Mouse (Mus musculus) midbrain, embryonic 15.5 days (tissue): Measurements from ENCODE around the gene Etl4. TPM values are rescaled to one million over a fixed set of nuclear protein-coding genes. Genes with fewer than 3 reads are reported as not detected.
"Not testable (repeated sequence)": the region's sequence is repeated elsewhere in the genome, so short reads cannot be mapped to it uniquely, and the experiment has no call there.

Source experiments
- ATAC-seq: fragments of 200-750 bp; cut with Nextera tagmentation; replicated peaks from 2 replicates; pipeline ENCODE4 v1.8.0; 2017; ENCODE audit warnings: moderate TSS enrichment
- H3K27ac ChIP-seq: fragments of 300-500 bp; sonication (generic); 2 replicates; pipeline ENCODE4 v1.5.1; 2015; ENCODE audit warnings: mild to moderate bottlenecking, inconsistent platforms
- H3K27me3 ChIP-seq: fragments of 300-500 bp; sonication (generic); replicated peaks from 2 replicates; pipeline ENCODE4 v1.6.1; 2015; ENCODE audit warnings: inconsistent platforms
- H3K36me3 ChIP-seq: fragments of 300-500 bp; sonication (generic); replicated peaks from 2 replicates; pipeline ENCODE4 v1.6.1; 2015; ENCODE audit warnings: inconsistent platforms
- H3K4me1 ChIP-seq: fragments of 300-500 bp; sonication (generic); 2 replicates; pipeline ENCODE4 v1.6.1; 2015; ENCODE audit warnings: inconsistent platforms
- H3K4me2 ChIP-seq: fragments of 300-500 bp; sonication (generic); 2 replicates; pipeline ENCODE4 v1.6.1; 2015; ENCODE audit warnings: inconsistent platforms, mild to moderate bottlenecking, moderate library complexity
- H3K4me3 ChIP-seq: fragments of 300-500 bp; sonication (generic); 2 replicates; pipeline ENCODE4 v1.5.1; 2015; ENCODE audit warnings: mild to moderate bottlenecking, inconsistent platforms
- H3K9ac ChIP-seq: fragments of 300-500 bp; sonication (generic); 2 replicates; pipeline ENCODE4 v1.6.1; 2015; ENCODE audit warnings: mild to moderate bottlenecking, inconsistent platforms
- H3K9me3 ChIP-seq: fragments of 300-500 bp; sonication (generic); 2 replicates; pipeline ENCODE4 v1.6.1; 2016; ENCODE audit warnings: inconsistent platforms
- WGBS: fragments of 180-500 bp; shearing (Covaris S2); methylation state at CpG from one replicate; pipeline ENCODE4 v1.1.7; 2015; ENCODE audit warnings: mixed read lengths; 5-methylcytosine and 5-hydroxymethylcytosine counted together
- polyA plus RNA-seq: library from polyadenylated mRNA; unstranded; fragments of >200 nt; fragmentation: Nextera tagmentation; extraction: Ambion mirVana; gene quantifications from 2 replicates; pipeline ENCODE4 v1.2.1, GENCODE M21; 2015

Etl4 gene
- polyA plus RNA-seq, 1 experiment from 2014 or later = 3.1 TPM

DNA sequence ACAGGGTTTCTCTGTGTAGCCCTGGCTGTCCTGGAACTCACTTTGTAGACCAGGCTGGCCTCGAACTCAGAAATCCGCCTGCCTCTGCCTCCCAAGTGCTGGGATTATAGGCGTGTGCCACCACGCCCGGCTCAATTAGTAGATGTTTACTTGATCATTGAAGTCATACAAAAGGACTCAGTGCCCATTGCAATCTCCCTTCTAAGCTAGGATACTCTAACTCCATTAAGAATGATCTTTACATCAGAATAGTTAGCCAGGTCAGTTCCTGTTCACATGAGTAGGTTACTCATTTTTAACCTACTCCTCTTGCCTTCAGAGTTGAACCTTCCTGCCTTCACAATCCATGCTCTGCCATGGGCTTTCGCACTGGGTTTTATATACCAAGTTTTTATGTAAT, 772.6 kb downstream of the Etl4 start:
- H3K27me3 ChIP-seq, H3K9ac ChIP-seq, H3K4me1 ChIP-seq, ATAC-seq, H3K27ac ChIP-seq, H3K4me2 ChIP-seq, H3K4me3 ChIP-seq, H3K36me3 ChIP-seq, H3K9me3 ChIP-seq: not testable (repeated sequence)
- WGBS = 97% methylated on average over 6 of the region's 6 CpGs

DNA sequence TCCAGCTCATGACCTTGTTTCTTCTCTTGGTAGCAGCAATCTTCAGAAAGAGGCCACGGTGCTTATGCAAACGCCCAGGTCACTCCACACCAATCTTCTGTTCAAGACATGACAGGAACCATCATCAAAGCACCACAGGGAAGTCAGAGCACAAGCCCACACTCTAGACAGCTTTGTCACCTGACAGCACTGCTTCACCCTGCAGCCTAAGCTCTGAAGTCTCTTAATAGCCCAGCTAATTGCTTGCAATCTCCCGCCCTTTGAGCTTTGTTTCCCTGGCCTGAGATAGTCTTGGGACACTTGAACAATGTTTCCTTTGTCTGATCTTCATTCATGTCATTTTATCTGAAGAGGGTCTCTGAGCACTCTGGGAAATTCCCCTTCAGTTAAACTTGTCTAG, 779.8 kb downstream of the Etl4 start:
- Histone ChIP-seq H3K4me1 (no peaks in the 10 kb centered on the region), H3K27ac (no peak overlapping the region), H3K4me2 (no peak overlapping the region), H3K4me3 (no peak overlapping the region), H3K36me3 (no peaks in the 10 kb centered on the region), H3K27me3 (no peaks in the 10 kb centered on the region), H3K9me3 (no peaks in the 10 kb centered on the region), H3K9ac (no peak overlapping the region)
- ATAC-seq = no peak
- WGBS = 47% methylated on average over 3 of the region's 3 CpGs

DNA sequence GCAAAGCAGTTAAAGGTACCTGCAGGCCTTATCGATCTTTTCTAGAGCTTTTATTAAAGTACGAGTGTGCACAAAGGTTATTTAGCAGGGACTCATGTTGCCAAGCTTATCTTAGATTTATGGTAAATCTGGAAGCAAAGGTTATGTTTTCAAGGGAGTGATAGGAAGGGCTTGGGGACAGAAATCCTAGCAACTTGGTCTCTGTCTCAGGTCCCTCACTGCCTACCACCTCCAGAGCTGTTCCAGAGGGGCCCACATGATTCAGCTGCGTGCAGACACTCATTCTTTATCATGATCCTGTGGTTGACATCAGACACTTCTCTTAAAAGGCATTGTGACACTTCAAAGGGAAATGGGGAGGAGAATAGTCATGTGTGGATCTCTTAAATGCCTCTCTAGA, 783.3 kb downstream of the Etl4 start:
- Histone ChIP-seq H3K27me3 (no peaks in the 10 kb centered on the region), H3K36me3 (no peaks in the 10 kb centered on the region), H3K4me1 (no peaks in the 10 kb centered on the region), H3K9ac (no peak overlapping the region), H3K4me3 (no peak overlapping the region), H3K4me2 (no peak overlapping the region), H3K27ac (no peak overlapping the region), H3K9me3 (no peaks in the 10 kb centered on the region)
- no peak for ATAC-seq
- 83% methylated on average over 3 of the region's 3 CpGs for WGBS

DNA sequence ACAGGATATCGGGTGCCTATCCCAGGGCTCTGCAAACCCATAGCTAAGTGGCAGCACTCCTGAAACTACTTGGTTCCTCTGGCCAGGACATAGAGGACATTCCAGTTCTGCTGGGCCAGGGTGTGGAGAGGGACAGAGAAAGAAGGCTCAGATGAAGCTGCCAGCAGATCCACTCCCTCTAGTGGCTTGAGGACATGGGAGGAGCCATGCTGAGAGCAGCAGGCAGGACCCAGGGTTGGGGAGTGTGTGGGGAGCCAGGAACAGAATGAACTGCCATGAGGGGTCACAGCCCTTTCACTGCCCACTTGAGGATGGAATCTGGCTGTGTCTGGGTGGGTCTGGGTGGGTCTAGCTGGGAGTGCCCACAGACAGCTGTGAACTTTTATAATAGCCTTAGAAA, 784.2 kb downstream of the Etl4 start:
- no peaks in the 10 kb centered on the region for H3K36me3 ChIP-seq
- no peaks in the 10 kb centered on the region for H3K27me3 ChIP-seq
- H3K4me2 ChIP-seq = no peak overlapping the region
- no peaks in the 10 kb centered on the region for H3K4me1 ChIP-seq
- no peaks in the 10 kb centered on the region for H3K9me3 ChIP-seq
- H3K9ac ChIP-seq = no peak overlapping the region
- no peak overlapping the region for H3K4me3 ChIP-seq
- no peak overlapping the region for H3K27ac ChIP-seq
- no peak for ATAC-seq
- WGBS = 95% methylated on average over 1 of the region's 1 CpGs

DNA sequence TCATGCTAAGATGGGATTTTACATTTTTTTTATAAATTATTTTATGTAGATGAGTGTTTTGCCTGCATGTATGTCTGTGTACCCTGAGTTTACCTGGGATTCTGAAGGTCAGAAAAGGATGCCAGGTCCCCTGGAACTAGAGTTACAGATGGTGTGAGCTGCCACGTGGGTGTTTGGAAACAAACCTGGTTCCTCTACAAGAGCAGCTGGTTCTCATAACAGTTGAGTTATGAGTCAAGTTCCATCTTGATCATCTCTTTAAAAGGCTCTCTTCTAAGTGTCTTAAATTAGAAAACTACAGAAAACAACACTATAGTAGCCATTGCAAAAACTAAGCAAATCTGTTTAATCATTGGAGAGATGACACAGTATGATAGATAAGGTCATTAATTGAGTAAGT, 788.1 kb downstream of the Etl4 start:
- Histone ChIP-seq H3K9ac (no peak overlapping the region), H3K27me3 (no peaks in the 10 kb centered on the region), H3K36me3 (no peaks in the 10 kb centered on the region), H3K4me2 (no peak overlapping the region), H3K27ac (no peak overlapping the region), H3K9me3 (no peaks in the 10 kb centered on the region), H3K4me3 (no peak overlapping the region), H3K4me1 (no peaks in the 10 kb centered on the region)
- 94% methylated on average over 1 of the region's 1 CpGs for WGBS
- ATAC-seq = no peak

DNA sequence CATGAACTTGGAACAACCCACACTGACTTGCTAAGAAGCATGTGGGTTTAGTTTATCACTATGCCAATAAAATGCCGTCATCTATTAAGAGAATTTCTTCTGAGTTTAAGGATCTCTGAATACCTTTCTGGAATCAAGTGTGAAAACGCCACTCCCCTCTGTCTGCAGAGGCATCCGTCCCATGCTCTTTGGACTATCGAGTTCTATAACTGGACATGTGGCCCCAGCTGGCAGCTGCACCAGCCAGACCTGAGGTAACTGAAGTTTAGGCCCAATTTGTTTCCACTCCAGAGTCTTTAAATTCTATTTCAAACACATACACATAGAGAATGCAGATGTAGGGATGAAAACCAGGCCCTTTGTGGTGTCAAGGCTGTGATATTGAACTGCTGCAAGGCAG, 795.5 kb downstream of the Etl4 start:
- no peak for ATAC-seq
- Histone ChIP-seq H3K9ac (no peak overlapping the region), H3K4me1 (no peaks in the 10 kb centered on the region), H3K27ac (no peak overlapping the region), H3K36me3 (no peaks in the 10 kb centered on the region), H3K9me3 (no peaks in the 10 kb centered on the region), H3K4me2 (no peak overlapping the region), H3K27me3 (no peaks in the 10 kb centered on the region), H3K4me3 (no peak overlapping the region)
- 90% methylated on average over 4 of the region's 4 CpGs for WGBS

DNA sequence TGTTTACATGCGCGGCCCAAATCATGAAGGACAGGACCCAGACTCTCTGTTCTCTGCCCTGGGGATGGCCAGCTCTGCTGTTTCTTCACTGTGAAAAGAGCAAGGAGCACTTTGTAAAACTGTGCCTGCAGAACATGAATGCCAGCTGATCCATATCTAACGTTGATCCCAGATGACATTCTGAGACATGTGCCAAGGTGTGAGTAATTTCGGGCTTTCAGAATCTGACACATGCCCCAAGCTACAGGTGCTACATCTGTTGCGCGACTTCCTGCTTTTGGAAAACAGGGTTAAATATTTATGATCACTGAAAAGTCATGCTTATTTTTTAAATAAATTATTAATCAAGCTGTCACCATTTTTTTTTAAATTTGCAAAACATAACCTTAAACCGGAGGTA, 801.0 kb downstream of the Etl4 start:
- 93% methylated on average over 7 of the region's 7 CpGs for WGBS
- H3K4me2 ChIP-seq = no peak overlapping the region
- no peaks in the 10 kb centered on the region for H3K9me3 ChIP-seq
- H3K27me3 ChIP-seq = no peaks in the 10 kb centered on the region
- H3K4me3 ChIP-seq = no peak overlapping the region
- H3K4me1 ChIP-seq = no peaks in the 10 kb centered on the region
- ATAC-seq = no peak
- no peak overlapping the region for H3K27ac ChIP-seq
- H3K36me3 ChIP-seq = no peaks in the 10 kb centered on the region
- no peak overlapping the region for H3K9ac ChIP-seq

DNA sequence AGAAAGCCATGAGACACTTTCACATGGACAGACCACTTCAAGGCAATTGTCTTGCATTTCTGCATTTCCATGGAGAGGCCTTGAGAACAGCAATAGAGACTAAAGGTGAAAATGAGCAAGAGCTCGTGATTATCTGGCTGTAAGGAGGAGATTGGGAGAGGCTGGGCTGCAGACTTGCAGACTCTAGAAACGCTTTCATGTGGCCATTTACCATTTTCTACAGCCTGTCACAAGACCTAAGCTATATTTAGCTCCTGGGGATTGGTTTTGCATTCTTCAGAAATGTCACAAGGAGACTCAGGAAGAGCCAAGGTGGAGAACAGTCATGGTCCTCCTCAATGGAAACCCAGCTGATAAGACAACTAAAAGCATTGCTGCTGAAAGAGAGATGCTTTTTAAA, 801.4 kb downstream of the Etl4 start:
- WGBS = 73% methylated on average over 2 of the region's 2 CpGs
- Histone ChIP-seq H3K36me3 (no peaks in the 10 kb centered on the region), H3K27me3 (no peaks in the 10 kb centered on the region), H3K27ac (no peak overlapping the region), H3K4me3 (no peak overlapping the region), H3K4me2 (no peak overlapping the region), H3K4me1 (no peaks in the 10 kb centered on the region), H3K9me3 (no peaks in the 10 kb centered on the region), H3K9ac (no peak overlapping the region)
- ATAC-seq = no peak

DNA sequence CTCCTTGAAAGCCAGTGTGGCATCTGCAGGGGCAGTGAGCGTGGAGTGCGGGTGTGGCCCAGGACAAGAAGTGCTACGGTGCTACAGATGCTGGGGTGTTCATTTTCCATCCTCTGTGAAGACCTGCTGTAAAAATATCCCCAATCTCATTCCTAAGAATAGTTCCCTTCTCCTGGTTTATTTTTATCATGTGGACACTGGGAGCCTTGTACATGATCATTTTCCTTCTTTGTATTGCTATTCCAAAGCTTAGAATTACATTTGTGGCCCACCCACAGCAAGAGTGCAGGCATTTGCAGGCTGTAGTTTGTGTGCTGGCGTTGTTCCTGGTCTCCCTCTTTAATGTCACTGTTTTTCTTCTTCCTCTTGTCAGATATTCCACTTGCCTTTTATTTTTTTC, 809.5 kb downstream of the Etl4 start:
- no peaks in the 10 kb centered on the region for H3K36me3 ChIP-seq
- 91% methylated on average over 4 of the region's 4 CpGs for WGBS
- H3K27ac ChIP-seq = no peak overlapping the region
- H3K4me2 ChIP-seq = no peak overlapping the region
- no peak overlapping the region for H3K4me3 ChIP-seq
- no peak for ATAC-seq
- peaks cover 9% of the 10 kb centered on the region for H3K4me1 ChIP-seq
- H3K9ac ChIP-seq = no peak overlapping the region
- H3K9me3 ChIP-seq = no peaks in the 10 kb centered on the region
- H3K27me3 ChIP-seq = no peaks in the 10 kb centered on the region

DNA sequence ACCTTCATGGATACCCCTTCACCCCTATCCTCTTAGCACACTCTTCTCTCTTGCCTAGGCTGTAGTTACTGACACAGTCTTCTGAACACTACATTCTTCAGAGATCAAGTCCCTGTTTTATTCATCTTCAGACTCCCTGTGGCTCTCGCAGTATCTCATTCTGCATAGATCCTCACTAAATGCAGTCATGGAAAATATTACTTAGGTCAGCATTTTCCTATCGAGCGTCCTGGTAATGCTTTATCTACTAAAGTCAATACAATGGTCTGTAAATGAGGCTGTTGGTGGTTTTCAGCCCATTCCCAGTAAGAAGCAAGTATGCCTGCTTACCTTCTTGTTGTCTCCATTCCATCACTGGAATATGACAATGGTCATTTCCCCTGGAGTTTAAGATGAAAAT, 811.5 kb downstream of the Etl4 start:
- H3K36me3 ChIP-seq = no peaks in the 10 kb centered on the region
- peaks cover 9% of the 10 kb centered on the region for H3K4me1 ChIP-seq
- H3K9ac ChIP-seq = no peak overlapping the region
- no peaks in the 10 kb centered on the region for H3K27me3 ChIP-seq
- H3K9me3 ChIP-seq = no peaks in the 10 kb centered on the region
- H3K4me2 ChIP-seq = no peak overlapping the region
- H3K27ac ChIP-seq = no peak overlapping the region
- no peak overlapping the region for H3K4me3 ChIP-seq
- ATAC-seq = no peak
- 94% methylated on average over 3 of the region's 3 CpGs for WGBS

DNA sequence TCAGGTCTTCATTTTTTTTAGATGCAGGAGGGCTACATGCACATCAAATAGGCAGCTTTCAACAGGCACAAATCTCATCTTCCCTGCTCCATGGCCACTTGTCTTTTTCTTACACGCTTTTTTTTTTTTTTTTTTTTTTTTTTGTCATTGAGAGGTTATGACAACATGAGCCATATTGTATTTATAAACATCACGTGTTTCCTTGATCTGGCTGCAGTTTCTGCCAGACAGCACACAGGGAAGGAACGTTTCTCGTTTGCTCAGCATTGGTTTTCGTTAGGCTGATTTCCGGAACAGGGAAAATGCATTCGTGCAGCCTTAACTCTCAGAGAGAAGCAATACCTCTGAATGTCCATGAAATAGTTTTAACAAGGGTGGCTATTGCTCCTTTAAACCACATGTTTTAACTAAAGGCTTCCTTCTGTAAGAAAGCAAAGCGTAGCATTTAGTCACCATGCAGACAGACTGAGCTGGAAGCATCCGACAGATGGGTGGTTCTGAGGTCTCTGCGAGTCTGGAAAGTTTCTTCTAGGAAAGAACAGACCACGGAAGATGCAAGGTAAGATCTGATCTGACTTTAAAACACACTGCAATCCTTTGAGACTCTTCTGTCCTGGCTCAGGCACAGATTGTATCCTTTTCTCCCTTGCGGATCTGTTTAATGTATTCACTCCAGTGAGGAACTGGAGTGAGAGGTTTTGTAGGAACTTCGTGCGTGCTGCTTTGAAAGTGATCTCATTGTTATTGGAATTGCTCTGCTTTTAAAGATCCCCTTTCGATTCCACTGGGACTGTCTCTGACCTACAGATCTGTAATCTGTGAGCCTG, 812.8 kb downstream of the Etl4 start:
- no peak overlapping the region for H3K27ac ChIP-seq
- ATAC-seq = peak; percentile 40; the same call in 1 of the 2 replicates
- no peaks in the 10 kb centered on the region for H3K27me3 ChIP-seq
- no peaks in the 10 kb centered on the region for H3K9me3 ChIP-seq
- peaks cover 9% of the 10 kb centered on the region for H3K4me1 ChIP-seq
- H3K4me2 ChIP-seq = peak overlapping the region; percentile 27
- 0 out of 2 replicates have a peak overlapping the region, but pooled peaks have one; percentile 1 for H3K4me3 ChIP-seq
- WGBS = 17% methylated on average over 15 of the region's 15 CpGs
- no peaks in the 10 kb centered on the region for H3K36me3 ChIP-seq
- H3K9ac ChIP-seq = no peak overlapping the region

DNA sequence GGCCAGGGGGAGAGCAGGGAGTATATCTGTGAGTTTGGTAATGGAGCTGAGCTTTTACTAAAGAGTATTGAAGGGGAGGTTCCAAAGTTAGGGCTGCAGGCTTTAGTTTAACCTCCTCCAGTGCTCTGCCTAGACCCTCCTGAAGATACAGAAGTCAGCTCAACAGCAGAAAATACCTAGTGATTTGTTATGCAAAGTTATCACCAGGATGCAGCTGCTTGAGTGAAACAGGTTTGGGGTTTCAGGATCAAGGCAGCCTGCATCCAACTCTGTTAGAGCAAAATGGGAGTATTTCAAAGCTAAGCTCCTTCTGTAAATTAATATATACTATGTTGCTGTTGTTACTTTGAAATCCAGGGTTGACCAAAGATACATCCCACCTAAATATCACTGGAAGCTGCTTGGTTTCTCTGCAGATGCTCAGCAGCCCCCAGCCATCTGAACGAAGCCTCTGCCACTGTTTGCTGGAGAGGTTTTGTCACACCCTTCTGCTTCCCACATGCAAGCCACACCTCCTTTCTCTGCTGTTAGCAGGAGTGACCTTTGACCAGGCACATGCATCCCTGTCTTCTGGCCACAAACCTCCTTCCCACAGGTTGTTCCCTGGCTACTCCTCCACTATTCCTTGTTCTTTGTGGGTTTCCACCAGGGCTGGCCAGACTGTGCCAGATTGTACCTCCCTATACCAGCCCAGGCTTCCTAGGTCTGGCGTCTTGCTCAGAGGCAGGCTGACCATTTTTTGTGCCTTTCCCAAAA, 814.6 kb downstream of the Etl4 start:
- Histone ChIP-seq H3K4me1 (peaks cover 9% of the 10 kb centered on the region), H3K9me3 (no peaks in the 10 kb centered on the region), H3K4me2 (no peak overlapping the region), H3K27me3 (no peaks in the 10 kb centered on the region), H3K36me3 (no peaks in the 10 kb centered on the region), H3K27ac (no peak overlapping the region), H3K4me3 (no peak overlapping the region), H3K9ac (no peak overlapping the region)
- no peak for ATAC-seq
- WGBS = 27% methylated on average over 2 of the region's 2 CpGs

DNA sequence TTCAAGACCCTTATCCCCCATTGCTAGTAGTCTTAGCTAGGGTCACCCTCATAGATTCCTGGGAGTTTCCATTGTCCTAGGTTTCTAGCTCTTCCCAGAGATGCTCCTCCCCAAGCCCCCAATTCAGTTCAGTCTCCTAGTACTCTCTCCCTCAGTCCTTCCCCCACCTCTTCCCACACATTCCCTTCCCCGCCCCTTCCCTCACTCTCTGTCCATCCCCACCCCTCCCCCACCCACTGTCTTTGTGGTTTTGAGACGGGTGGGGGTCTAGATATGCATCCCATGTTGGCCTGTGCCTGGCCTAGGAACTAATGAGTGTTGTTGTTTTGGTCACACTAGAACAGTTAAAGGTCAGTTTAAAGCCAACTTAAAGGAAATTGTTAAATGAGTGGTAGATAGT, 817.4 kb downstream of the Etl4 start:
- no peaks in the 10 kb centered on the region for H3K9me3 ChIP-seq
- H3K4me1 ChIP-seq = peaks cover 9% of the 10 kb centered on the region
- no peak overlapping the region for H3K9ac ChIP-seq

More for the DNA sequence above, 817.4 kb downstream of the Etl4 start:
- Histone ChIP-seq H3K4me2 (no peak overlapping the region), H3K27ac (no peak overlapping the region), H3K36me3 (no peaks in the 10 kb centered on the region), H3K4me3 (no peak overlapping the region), H3K27me3 (no peaks in the 10 kb centered on the region)
- 63% methylated on average over 2 of the region's 2 CpGs for WGBS
- no peak for ATAC-seq
